Mouse (Mus musculus): ENCODE results near the gene 1700001K19Rik. TPM values are rescaled to one million over a fixed set of nuclear protein-coding genes. Genes with fewer than 3 reads are reported as not detected.

Gene 1700001K19Rik
- total and polyA plus RNA-seq, 3 experiments, result 0.29 TPM; not detected in 2

DNA sequence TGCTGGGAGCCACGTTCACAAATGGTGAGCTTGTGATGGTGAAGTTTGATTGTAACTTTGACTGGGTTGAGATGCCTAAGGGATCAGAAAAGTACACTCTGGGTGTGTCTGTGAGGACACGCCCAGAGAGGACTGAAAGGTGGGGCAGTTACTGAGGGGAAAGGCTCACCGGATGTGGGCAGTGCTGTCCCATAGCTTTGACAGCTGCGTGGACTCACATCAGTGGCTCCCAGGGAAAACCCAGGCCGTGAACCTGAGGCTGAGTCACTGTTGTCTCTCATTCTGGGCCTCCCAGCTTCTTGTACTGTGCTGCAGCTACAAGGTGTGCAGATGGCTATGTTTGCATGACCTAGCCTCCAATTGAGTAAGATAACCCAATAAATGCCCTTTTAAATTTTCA, 43.1 kb upstream of the 1700001K19Rik start:
- Histone ChIP-seq H3K9ac (ENCODE audit: control insufficient read depth, low read depth, low read length, poor library complexity, severe bottlenecking) (no peak overlapping the region), H3K79me2 (ENCODE audit: control insufficient read depth, insufficient read depth, low read length, poor library complexity) (no peaks in the 10 kb centered on the region), H3K27ac (ENCODE audit: control insufficient read depth, low read depth, low read length) (no peak overlapping the region), H3K9me3 (replicated peaks; ENCODE audit: insufficient read depth, low read length) (no peaks in the 10 kb centered on the region), H3K27me3 (ENCODE audit: control insufficient read depth in 1 of 2, insufficient read depth in 2 of 2, low read length in 2 of 2) (peaks cover 7 to 14% of the 10 kb centered on the region in 2 experiments), H3K4me3 (ENCODE audit: control insufficient read depth in 1 of 2, insufficient read depth in 1 of 2, low read depth in 2 of 2, low read length in 2 of 2) (no peak overlapping the region), H3K36me3 (ENCODE audit: control insufficient read depth in 1 of 2, insufficient read depth in 2 of 2, low read length in 2 of 2) (no peaks in the 10 kb centered on the region), H3K4me1 (ENCODE audit: control insufficient read depth in 1 of 2, insufficient read depth in 2 of 2, low read length in 2 of 2) (peaks cover 0 to 5% of the 10 kb centered on the region in 2 experiments; a peak in 1 of 4 replicates)
- no peak for DNase-seq (ENCODE audit: low read depth, low spot score)
- TF ChIP-seq NELFE (IDR thresholded peaks at IDR 0.05; ENCODE audit: low read depth, low read length) (no peak), MAZ (IDR thresholded peaks at IDR 0.05; ENCODE audit: low read depth, low read length) (no peak), KAT2A (conservative IDR thresholded peaks at IDR 0.05; ENCODE audit: low read depth, low read length) (no peak), MYB (IDR thresholded peaks at IDR 0.05; ENCODE audit: low read depth, low read length) (no peak), HCFC1 (IDR thresholded peaks at IDR 0.05; ENCODE audit: low read depth, low read length) (no peak), TAL1 (IDR thresholded peaks at IDR 0.05; ENCODE audit: low read length) (no peak)

DNA sequence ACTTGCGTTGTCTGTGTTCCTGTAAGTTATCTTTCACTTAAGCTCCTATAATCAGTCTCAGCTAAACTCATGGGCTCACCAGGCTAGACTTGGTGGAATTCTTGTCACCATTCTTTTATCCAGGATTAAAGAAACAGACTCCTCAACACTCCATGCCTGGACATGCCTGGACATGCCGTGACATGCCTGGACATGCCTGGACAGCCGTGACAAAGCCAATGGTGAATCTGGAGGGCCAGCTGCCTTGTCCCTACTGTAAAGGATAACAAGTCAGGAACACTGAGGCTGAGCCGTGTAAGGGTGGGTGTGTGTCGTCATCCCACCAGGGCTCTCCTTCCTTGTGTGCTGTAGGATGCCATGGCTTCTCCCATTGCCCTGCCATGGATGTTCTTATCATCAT, 42.6 kb upstream of the 1700001K19Rik start:
- Histone ChIP-seq H3K4me3 (ENCODE audit: control insufficient read depth in 1 of 2, insufficient read depth in 1 of 2, low read depth in 2 of 2, low read length in 2 of 2) (no peak overlapping the region), H3K9me3 (replicated peaks; ENCODE audit: insufficient read depth, low read length) (no peaks in the 10 kb centered on the region), H3K4me1 (ENCODE audit: control insufficient read depth in 1 of 2, insufficient read depth in 2 of 2, low read length in 2 of 2) (peaks cover 0 to 5% of the 10 kb centered on the region in 2 experiments; a peak in 1 of 4 replicates), H3K36me3 (ENCODE audit: control insufficient read depth in 1 of 2, insufficient read depth in 2 of 2, low read length in 2 of 2) (no peaks in the 10 kb centered on the region), H3K27ac (ENCODE audit: control insufficient read depth, low read depth, low read length) (no peak overlapping the region), H3K9ac (ENCODE audit: control insufficient read depth, low read depth, low read length, poor library complexity, severe bottlenecking) (no peak overlapping the region), H3K79me2 (ENCODE audit: control insufficient read depth, insufficient read depth, low read length, poor library complexity) (no peaks in the 10 kb centered on the region), H3K27me3 (ENCODE audit: control insufficient read depth in 1 of 2, insufficient read depth in 2 of 2, low read length in 2 of 2) (peaks cover 10 to 18% of the 10 kb centered on the region in 2 experiments)
- DNase-seq (ENCODE audit: low read depth, low spot score), result no peak
- TF ChIP-seq ZC3H11A (IDR thresholded peaks at IDR 0.05; ENCODE audit: low read depth, low read length) (no peak), MAZ (IDR thresholded peaks at IDR 0.05; ENCODE audit: low read depth, low read length) (no peak), MAFK (IDR thresholded peaks at IDR 0.05; ENCODE audit: borderline replicate concordance, low read depth, low read length) (no peak), GABPA (IDR thresholded peaks at IDR 0.05; ENCODE audit: low read depth, low read length) (no peak), USF1 (IDR thresholded peaks at IDR 0.05; ENCODE audit: low read depth, low read length) (no peak), POLR2AphosphoS5 (IDR thresholded peaks at IDR 0.05; ENCODE audit: borderline replicate concordance, low read depth, low read length) (no peak), MYB (IDR thresholded peaks at IDR 0.05; ENCODE audit: low read depth, low read length) (no peak)

DNA sequence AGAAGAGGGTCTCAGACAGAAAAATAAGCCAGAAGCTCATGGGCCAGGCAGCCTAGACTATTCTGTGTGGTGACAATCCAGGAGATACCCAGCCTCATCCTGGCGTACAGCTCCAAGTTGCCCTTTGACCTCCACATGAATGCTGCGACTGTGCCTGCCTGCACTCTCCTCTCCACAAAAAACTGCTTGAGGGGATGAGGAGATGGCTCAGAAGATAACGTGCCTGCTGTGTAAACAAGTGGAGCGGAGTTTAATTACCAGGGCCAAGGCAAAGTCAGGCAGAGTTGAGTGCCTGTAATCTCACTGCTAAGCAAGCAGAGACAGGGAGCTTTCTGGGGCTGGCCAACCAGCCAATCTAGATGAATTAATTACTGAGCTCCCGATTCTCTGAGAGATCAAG, 33.6 kb upstream of the 1700001K19Rik start:
- H3K4me1 ChIP-seq (ENCODE audit: control insufficient read depth in 1 of 2, insufficient read depth in 2 of 2, low read length in 2 of 2), result peaks cover 2 to 7% of the 10 kb centered on the region in 2 experiments; a peak in 3 of 4 replicates
- H3K27me3 ChIP-seq (ENCODE audit: control insufficient read depth in 1 of 2, insufficient read depth in 2 of 2, low read length in 2 of 2), result peaks cover 17 to 18% of the 10 kb centered on the region in 2 experiments
- no peak overlapping the region for H3K4me3 ChIP-seq (ENCODE audit: control insufficient read depth in 1 of 2, insufficient read depth in 1 of 2, low read depth in 2 of 2, low read length in 2 of 2)
- no peak overlapping the region for H3K9ac ChIP-seq (ENCODE audit: control insufficient read depth, low read depth, low read length, poor library complexity, severe bottlenecking)
- no peaks in the 10 kb centered on the region for H3K9me3 ChIP-seq (replicated peaks; ENCODE audit: insufficient read depth, low read length)
- no peaks in the 10 kb centered on the region for H3K79me2 ChIP-seq (ENCODE audit: control insufficient read depth, insufficient read depth, low read length, poor library complexity)
- no peak for TF ChIP-seq HCFC1 (IDR thresholded peaks at IDR 0.05; ENCODE audit: low read depth, low read length)
- TF ChIP-seq POLR2A (IDR thresholded peaks at IDR 0.05; ENCODE audit: control insufficient read depth in 1 of 2, insufficient read depth in 1 of 2, low read depth in 1 of 2, low read length in 2 of 2, poor library complexity in 1 of 2), result no peak
- no peak for TF ChIP-seq ZKSCAN1 (IDR thresholded peaks at IDR 0.05; ENCODE audit: low read depth, low read length)
- no peak for TF ChIP-seq MAFK (IDR thresholded peaks at IDR 0.05; ENCODE audit: borderline replicate concordance, low read depth, low read length)
- TF ChIP-seq GATA1 (IDR thresholded peaks at IDR 0.05; ENCODE audit: low read depth, low read length), result no peak
- no peak for TF ChIP-seq CTCF (IDR thresholded peaks at IDR 0.05 in 2 of 3, conservative IDR thresholded peaks at IDR 0.05 in 1 of 3; ENCODE audit: control insufficient read depth in 1 of 3, insufficient read depth in 1 of 3, low read depth in 2 of 3, low read length in 3 of 3, poor library complexity in 1 of 3, severe bottlenecking in 1 of 3)
- no peak for TF ChIP-seq GABPA (IDR thresholded peaks at IDR 0.05; ENCODE audit: low read depth, low read length)
- no peak overlapping the region for H3K27ac ChIP-seq (ENCODE audit: control insufficient read depth, low read depth, low read length)
- H3K36me3 ChIP-seq (ENCODE audit: control insufficient read depth in 1 of 2, insufficient read depth in 2 of 2, low read length in 2 of 2), result peaks cover 0 to 2% of the 10 kb centered on the region in 2 experiments; a peak in 2 of 4 replicates
- DNase-seq (ENCODE audit: low read depth, low spot score), result no peak
